Mouse (Mus musculus) spleen, adult 2 months (tissue): Measurements from ENCODE around the gene Haghl. TPM values are rescaled to one million over a fixed set of nuclear protein-coding genes. Genes with fewer than 3 reads are reported as not detected.

Experiments used
- DNase-seq, 2 experiments: peaks; one replicate each; pipeline versions ENCODE4 v3.0.0 to v3.0.0-alpha.2; 2012 to 2021; ENCODE audit warnings: low spot score in 2 of 2, low read depth in 1 of 2
- H3K27ac ChIP-seq: fragments of 200-500 bp; 2 replicates; pipeline ENCODE4 v1.5.1; 2012; ENCODE audit warnings: low read length, inconsistent platforms; ENCODE audit not compliant: insufficient read depth
- H3K27me3 ChIP-seq: fragments of 200-500 bp; 2 replicates; pipeline ENCODE4 v1.6.1; 2012; ENCODE audit warnings: mild to moderate bottlenecking, moderate library complexity, low read length, inconsistent platforms; ENCODE audit not compliant: control insufficient read depth, insufficient read depth
- H3K36me3 ChIP-seq: fragments of 200-500 bp; 2 replicates; pipeline ENCODE4 v1.6.1; 2012; ENCODE audit warnings: mild to moderate bottlenecking, low read length, inconsistent platforms; ENCODE audit not compliant: control insufficient read depth, insufficient read depth
- H3K4me1 ChIP-seq: fragments of 200-500 bp; 2 replicates; pipeline ENCODE4 v1.6.1; 2011; ENCODE audit warnings: inconsistent platforms; ENCODE audit not compliant: control insufficient read depth, insufficient read depth, insufficient read length
- H3K4me3 ChIP-seq: fragments of 200-500 bp; 2 replicates; pipeline ENCODE4 v1.5.1; 2011; ENCODE audit warnings: mild to moderate bottlenecking, inconsistent platforms; ENCODE audit not compliant: insufficient read depth, insufficient read length; ENCODE audit errors: extremely low read depth
- CTCF ChIP-seq: fragments of 200-500 bp; IDR thresholded peaks from 2 replicates; pipeline ENCODE4 v1.5.1; 2011; ENCODE audit warnings: mild to moderate bottlenecking, inconsistent platforms; ENCODE audit not compliant: insufficient read depth, insufficient read length, insufficient replicate concordance; ENCODE audit errors: extremely low read depth
- POLR2A ChIP-seq: fragments of 200-500 bp; IDR thresholded peaks from 2 replicates; pipeline ENCODE4 v1.6.1; 2011; ENCODE audit warnings: low read depth, low read length, inconsistent platforms
- WGBS: fragments of 180-500 bp; shearing (Covaris S2); methylation state at CpG from one replicate; pipeline ENCODE4 v1.1.7; 2018; 5-methylcytosine and 5-hydroxymethylcytosine counted together
- polyA plus RNA-seq: library from polyadenylated mRNA; depleted of rRNA; stranded (reverse); fragments of >200 nt; gene quantifications from 2 replicates; pipeline ENCODE4 v1.2.3, GENCODE M21; 2012; rRNA removed

Gene Haghl
- 37.9 and 49.4 TPM in 2 replicates for polyA plus RNA-seq

DNA sequence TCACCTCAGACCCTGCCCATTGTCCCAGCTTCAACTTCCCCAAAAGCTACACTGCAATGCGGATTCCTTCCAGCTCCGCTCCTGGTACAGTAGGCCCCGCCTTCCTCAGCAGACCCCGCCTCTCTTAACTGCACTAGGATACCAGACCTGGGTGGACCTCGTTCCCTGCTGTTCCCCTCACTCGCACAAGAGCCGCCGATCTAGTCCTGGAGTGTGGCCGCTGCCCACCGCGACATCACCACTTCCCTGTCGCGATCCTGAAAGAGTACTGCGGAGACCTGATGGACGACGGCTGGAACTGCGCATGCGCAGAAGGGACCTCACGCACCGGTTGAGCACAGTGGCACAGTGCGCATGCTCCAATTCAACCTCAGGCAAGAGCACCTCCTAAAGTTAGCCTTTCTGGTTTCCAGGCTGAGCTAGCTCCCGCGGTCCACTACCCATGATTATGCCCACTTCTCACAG is at the start of gene Haghl:
Gene Haghl (minus strand): TSS at position 393 of the 465 bp plus-strand sequence.
- peak within 1 kb of the TSS; percentile 50; the same call in 1 of the 2 replicates for H3K27ac ChIP-seq
- WGBS, result under 1% methylated on average over 23 of the region's 23 CpGs
- DNase-seq, result peak; percentile 87 to 92
- no peaks in the 10 kb centered on the region for H3K27me3 ChIP-seq
- TF ChIP-seq CTCF, result no peak
- TF ChIP-seq POLR2A, result peak; percentile 24
- peaks cover 19% of the 10 kb centered on the region for H3K36me3 ChIP-seq
- H3K4me3 ChIP-seq, result peak within 1 kb of the TSS; percentile 89
- peaks cover 6% of the 10 kb centered on the region for H3K4me1 ChIP-seq

DNA sequence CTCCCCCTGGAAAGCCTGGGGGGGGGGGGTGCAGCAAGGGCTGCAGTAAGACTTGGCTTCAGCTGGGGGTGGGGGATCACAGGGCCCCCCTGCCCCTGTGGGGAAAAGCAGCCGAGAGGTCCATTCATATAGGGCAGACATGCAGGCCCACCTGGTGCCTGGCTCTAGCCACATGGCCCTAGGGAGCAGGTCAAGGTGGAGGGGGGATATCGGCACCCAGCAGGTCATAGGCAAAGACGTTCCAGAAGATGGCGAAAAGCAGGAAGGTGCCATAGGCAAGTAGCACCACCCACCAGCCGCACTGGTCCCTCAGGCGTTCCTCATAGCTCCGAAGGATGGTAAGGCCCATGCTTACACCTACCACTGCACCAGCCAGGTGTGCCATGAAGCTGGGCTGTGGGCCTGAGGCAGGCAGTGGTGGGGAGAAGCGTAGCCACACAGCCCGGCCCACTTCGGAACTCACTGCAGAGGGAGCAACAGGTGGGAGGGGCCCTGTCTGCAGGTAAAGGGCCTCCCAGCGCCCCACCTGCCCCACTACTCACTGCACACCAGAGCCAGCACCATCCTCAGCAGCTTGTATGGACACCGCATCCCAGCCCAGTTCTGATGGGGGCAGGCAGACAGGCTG is 49.2 kb upstream of the Haghl start:
- H3K36me3 ChIP-seq, result peaks cover 18% of the 10 kb centered on the region
- no peak overlapping the region for H3K4me3 ChIP-seq
- 95% methylated on average over 12 of the region's 12 CpGs for WGBS
- no peak for DNase-seq
- TF ChIP-seq CTCF (no peak), POLR2A (no peak)
- H3K27me3 ChIP-seq, result no peaks in the 10 kb centered on the region
- no peak overlapping the region for H3K27ac ChIP-seq
- peaks cover 17% of the 10 kb centered on the region for H3K4me1 ChIP-seq

DNA sequence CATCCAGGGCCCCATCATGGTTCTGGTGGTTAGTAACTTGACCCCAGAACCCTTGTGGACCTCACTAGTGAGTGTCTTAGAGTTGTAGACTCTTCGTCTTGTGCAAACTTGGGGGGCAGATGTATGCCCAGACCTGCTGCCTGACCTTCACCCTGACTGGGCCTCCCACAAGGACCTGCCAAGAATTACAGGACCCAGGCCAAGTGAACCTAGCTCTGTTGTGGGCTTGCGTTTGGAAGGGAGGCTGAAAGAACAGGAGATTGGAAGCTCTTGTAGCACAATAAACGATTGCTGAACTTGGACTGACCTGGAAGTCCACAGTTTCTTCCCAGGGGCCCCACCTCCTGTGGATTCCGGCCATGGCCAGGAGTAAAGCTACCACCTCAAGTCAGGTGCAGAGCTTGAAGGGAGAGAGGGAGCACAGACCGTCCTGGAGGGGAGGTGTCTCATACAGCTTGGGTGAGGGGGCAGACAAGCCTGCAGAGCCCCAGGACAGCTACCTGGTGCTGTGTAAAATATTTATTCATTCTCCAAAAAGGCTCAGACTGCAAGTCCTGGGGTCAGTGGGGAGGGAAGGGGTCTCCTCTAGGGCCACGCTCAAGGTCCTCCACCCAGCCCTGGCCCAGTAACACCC is 48.6 kb upstream of the Haghl start:
- Histone ChIP-seq H3K27me3 (no peaks in the 10 kb centered on the region), H3K4me3 (peak overlapping the region; percentile 90; the same call in 1 of the 2 replicates), H3K27ac (peak overlapping the region; percentile 86; the same call in 1 of the 2 replicates), H3K4me1 (peaks cover 24% of the 10 kb centered on the region), H3K36me3 (peaks cover 12% of the 10 kb centered on the region)
- no peak for DNase-seq
- WGBS, result 59% methylated on average over 6 of the region's 6 CpGs
- no peak for TF ChIP-seq CTCF
- TF ChIP-seq POLR2A, result no peak

DNA sequence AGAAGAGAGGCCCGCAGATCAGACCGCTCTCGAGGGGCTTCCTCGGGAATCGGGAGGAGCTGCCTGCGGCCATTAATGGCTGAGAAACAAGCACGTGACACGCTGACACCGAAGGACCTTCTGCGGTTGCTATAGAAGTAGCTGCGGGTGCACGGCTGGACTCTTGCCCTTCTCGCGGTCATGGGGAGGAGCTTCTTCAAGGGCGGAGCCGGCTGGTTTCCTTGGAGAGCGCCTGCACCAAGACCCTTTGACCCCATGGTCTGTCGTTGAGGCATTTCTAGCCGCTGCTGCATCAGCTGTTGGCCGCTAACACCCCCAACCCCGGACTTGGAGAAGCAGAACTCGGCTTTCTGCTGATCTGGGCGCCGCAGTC is 47.8 kb upstream of the Haghl start, which contains the start of gene Stub1:
Gene Stub1 (minus strand): TSS at position 114 of the 373 bp plus-strand sequence.
- H3K4me3 ChIP-seq, result peak within 1 kb of the TSS; percentile 90
- peak in 1 of 2 experiments; percentile 65 for DNase-seq
- no peaks in the 10 kb centered on the region for H3K27me3 ChIP-seq
- TF ChIP-seq POLR2A (no peak), CTCF (no peak)
- H3K36me3 ChIP-seq, result peaks cover 12% of the 10 kb centered on the region
- peaks cover 27% of the 10 kb centered on the region for H3K4me1 ChIP-seq
- under 1% methylated on average over 24 of the region's 24 CpGs for WGBS
- peak within 1 kb of the TSS; percentile 86 for H3K27ac ChIP-seq

DNA sequence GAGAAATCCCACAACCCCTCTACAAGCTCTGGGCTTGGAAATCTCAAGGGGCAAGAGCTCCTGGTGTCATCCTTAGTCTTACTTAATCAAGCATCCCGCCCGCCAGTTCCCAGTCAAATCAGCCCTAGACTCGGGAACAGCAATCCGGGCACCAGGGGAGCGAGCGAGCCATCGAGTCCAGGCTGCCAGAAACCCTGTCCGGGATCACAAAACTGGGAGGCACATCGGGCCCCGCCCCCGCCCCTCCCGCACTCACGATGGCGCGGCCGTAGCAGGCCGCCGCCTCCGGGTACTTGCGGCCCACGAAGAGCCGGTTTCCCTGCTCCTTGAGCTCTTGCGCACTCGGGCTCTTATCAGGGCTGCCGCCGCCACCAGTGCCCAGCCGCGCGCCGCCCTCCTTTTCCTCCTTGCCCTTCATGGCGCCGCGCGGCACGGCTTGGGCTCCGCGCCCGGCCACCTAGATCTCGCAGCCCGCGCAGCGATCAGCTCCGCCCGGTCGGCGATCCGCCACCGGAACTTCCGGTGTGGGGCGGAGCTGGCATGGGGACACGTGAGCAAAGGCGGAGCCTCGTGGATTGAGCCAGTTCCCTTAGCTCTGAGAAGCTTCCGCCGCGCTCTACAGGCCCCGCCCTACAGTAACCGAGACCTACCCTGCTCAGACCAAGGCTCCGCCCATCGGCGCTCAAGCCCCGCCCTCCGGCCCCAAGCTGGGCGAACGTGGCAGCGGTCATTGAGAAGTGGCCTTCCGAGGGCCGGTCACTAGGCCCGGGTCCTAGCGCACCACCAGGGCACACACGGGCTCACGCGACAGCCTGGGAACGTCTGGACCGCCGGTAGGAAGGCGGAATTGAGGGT is 47.2 kb upstream of the Haghl start:
- H3K36me3 ChIP-seq, result peaks cover 12% of the 10 kb centered on the region
- peak overlapping the region; percentile 86 for H3K27ac ChIP-seq
- H3K4me3 ChIP-seq, result peak overlapping the region; percentile 90
- H3K27me3 ChIP-seq, result no peaks in the 10 kb centered on the region
- TF ChIP-seq POLR2A (peak; percentile 63), CTCF (no peak)
- H3K4me1 ChIP-seq, result peaks cover 29% of the 10 kb centered on the region
- WGBS, result under 1% methylated on average over 77 of the region's 77 CpGs
- DNase-seq, result peak; percentile 95 to 99

DNA sequence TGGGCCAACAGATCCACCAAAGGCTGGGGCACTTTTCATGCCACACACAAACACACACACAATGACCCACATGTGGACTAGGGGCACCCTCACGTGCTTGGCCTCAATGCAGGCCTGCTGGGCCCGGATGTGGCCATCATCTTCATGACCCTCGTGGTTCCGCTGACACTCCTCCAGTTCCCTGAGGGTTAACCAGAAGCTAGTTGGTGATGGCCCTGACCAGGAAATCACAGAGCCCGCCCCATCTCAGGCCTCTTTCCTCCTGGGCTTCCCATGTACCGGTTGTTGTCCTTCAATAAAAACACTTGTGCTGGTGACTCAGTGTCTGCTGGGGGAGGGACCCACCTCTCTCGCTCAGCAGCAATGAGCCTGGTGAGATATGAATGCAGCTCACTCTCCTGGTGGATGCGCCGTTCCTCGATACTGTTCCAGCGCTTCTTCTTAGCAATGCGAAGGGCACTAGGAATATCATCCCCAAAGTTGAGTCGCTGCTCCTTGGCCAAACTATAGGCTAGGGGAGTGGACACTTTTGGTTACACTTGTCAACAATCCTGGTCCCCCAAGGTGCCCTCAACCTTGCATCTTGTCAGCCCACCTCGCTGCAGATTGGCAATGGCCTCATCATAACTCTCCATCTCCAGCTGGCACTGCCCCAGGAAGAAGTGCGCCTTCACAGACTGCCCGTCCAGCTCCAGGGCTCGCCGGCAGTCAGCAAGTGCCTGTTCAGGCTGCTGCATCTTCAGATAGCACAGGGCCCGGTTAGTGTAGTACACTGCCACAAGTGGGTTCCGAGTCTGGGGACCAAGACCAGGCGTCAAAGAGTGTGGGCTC is 46.2 kb upstream of the Haghl start:
- peaks cover 25% of the 10 kb centered on the region; the same call in 1 of the 2 replicates for H3K4me1 ChIP-seq
- no peak for TF ChIP-seq POLR2A
- no peak for TF ChIP-seq CTCF
- WGBS, result 54% methylated on average over 21 of the region's 21 CpGs

More for the DNA sequence above, 46.2 kb upstream of the Haghl start:
- DNase-seq, result no peak
- H3K4me3 ChIP-seq, result peak overlapping the region; percentile 89
- H3K27me3 ChIP-seq, result no peaks in the 10 kb centered on the region
- peak overlapping the region; percentile 80; the same call in 1 of the 2 replicates for H3K27ac ChIP-seq
- peaks cover 12% of the 10 kb centered on the region for H3K36me3 ChIP-seq
